Mouse (Mus musculus) cerebellum, adult 2 months (tissue): Measurements from ENCODE around the gene Dcst1.

Experiments used
- CTCF ChIP-seq: fragments of 200-500 bp; IDR thresholded peaks from 2 replicates; pipeline ENCODE4 v1.5.1; 2011; ENCODE audit warnings: low read depth, mild to moderate bottlenecking, control low read depth, low read length, moderate library complexity, borderline replicate concordance; ENCODE audit not compliant: insufficient read depth
- POLR2A ChIP-seq: fragments of 200-500 bp; IDR thresholded peaks from 2 replicates; pipeline ENCODE4 v1.6.1; 2011; ENCODE audit warnings: low read length, control low read depth, borderline replicate concordance; ENCODE audit not compliant: insufficient read depth

DNA sequence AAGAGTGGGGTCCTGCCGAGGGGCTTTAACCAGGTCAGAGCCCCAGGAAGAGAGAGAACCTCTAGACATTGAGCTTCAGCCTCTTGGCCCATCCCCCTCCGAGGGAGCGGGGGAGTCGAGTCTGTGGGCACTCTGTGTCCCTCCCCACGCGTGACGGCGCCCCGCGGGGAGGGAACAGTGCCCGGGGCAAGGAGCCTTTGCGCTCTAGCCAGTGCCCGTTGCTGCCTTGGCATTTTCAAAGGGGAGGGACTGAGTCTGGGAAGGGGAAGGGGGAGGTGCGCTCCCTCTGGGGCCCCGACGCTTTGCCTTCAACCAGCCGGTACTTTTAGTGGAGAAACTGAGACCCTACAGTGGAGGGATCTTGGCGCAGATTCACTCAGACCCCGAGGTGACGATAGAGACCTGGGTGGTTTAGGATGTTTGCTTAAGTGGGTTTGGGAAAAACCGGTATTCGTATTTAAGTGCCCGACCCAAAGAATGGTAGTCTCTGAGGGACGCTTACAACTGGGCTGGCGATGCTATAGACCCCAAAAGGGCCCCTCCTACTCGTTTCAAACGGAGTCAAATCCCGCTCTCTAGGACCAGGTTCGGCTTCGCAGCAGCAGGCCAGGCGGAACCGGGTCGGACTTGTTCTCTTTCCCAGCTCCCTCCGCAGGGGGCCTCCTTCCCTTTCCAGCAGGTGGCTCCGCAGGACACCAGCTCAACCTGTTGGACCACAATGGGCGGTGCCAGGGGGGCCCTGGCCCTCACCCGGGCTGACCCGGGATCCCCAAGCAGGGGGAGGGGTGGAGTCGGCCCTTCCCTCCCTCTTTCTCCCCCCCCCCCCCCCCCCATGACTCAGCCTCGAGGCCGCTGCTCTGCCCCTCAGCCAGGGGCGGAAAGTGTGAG is 29.2 kb upstream of the Dcst1 start, which contains the start of gene Zbtb7b:
- no peak for TF ChIP-seq CTCF
- TF ChIP-seq POLR2A = peak; percentile 18; the same call in 1 of the 2 replicates
